Mouse (Mus musculus): Measurements from ENCODE around the gene Naa25. TPM values are rescaled to one million over a fixed set of nuclear protein-coding genes. Genes with fewer than 3 reads are reported as not detected.

The Naa25 gene
- polyA plus RNA-seq, 1 experiment from 2014 or later, result 38.0 TPM

DNA sequence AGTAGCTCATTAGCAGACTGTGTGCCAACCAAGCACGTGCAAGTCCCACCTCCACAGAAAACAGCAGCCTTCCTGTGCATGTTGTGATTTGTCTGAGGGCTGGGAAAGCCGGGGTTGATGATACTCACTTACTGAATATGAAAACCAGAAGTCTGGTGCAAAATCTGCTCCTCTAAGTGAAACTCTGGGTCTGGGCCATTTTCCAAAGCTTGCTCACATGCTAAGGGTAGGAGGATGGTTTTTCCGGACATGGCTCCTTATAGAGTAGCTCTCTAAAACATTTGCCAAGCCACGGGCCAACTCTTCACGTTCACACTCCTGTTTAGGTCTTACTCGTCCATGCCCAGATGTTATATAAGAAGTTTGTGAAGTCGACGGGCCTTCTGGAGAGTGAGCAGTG is 95.6 kb downstream of the Naa25 start:
- no peaks in the 10 kb centered on the region for H3K36me3 ChIP-seq
- no peaks in the 10 kb centered on the region for H3K9me3 ChIP-seq
- WGBS, result 61% methylated on average over 8 of the region's 8 CpGs
- no peaks in the 10 kb centered on the region for H3K27me3 ChIP-seq
- no peak for ATAC-seq (ENCODE audit: borderline replicate concordance, extremely low read depth, low FRiP score, low TSS enrichment)
- H3K4me3 ChIP-seq, result no peak overlapping the region
- no peaks in the 10 kb centered on the region for H3K4me1 ChIP-seq
- no peak overlapping the region for H3K9ac ChIP-seq
- H3K4me2 ChIP-seq, result no peak overlapping the region
- H3K27ac ChIP-seq, result no peak overlapping the region

Other genes starting within 250 kb of the Naa25 start
- gene Ptpn11, start 206.5 kb upstream of the Naa25 start, polyA plus RNA-seq (2015; fragmentation: Nextera tagmentation; extraction: Ambion mirVana), result 20.8 and 21.3 TPM in 2 replicates
- gene Rpl6, start 193.5 kb upstream of the Naa25 start, polyA plus RNA-seq (2015; fragmentation: Nextera tagmentation; extraction: Ambion mirVana), result 563 and 602 TPM in 2 replicates
- 4.4 and 4.7 TPM in 2 replicates for gene Hectd4, start 177.7 kb upstream of the Naa25 start, polyA plus RNA-seq (2015; fragmentation: Nextera tagmentation; extraction: Ambion mirVana)
- gene Trafd1, start 12.3 kb upstream of the Naa25 start, polyA plus RNA-seq (2015; fragmentation: Nextera tagmentation; extraction: Ambion mirVana), result 75.3 and 77.6 TPM in 2 replicates
- gene Tmem116, start 54.0 kb downstream of the Naa25 start, polyA plus RNA-seq (2015; fragmentation: Nextera tagmentation; extraction: Ambion mirVana), result 1.8 and 2.3 TPM in 2 replicates
- 146 and 149 TPM in 2 replicates for gene Erp29, start 54.6 kb downstream of the Naa25 start, polyA plus RNA-seq (2015; fragmentation: Nextera tagmentation; extraction: Ambion mirVana)
- not detected in 2 replicates for gene Adam1b, start 105.5 kb downstream of the Naa25 start, polyA plus RNA-seq (2015; fragmentation: Nextera tagmentation; extraction: Ambion mirVana)
- gene Adam1a, start 147.5 kb downstream of the Naa25 start, polyA plus RNA-seq (2015; fragmentation: Nextera tagmentation; extraction: Ambion mirVana), result 1.1 and 1.5 TPM in 2 replicates
- gene Gm42878, start 147.5 kb downstream of the Naa25 start, polyA plus RNA-seq (2015; fragmentation: Nextera tagmentation; extraction: Ambion mirVana), result not detected in 2 replicates
- 48.2 and 49.2 TPM in 2 replicates for gene Mapkapk5, start 148.0 kb downstream of the Naa25 start, polyA plus RNA-seq (2015; fragmentation: Nextera tagmentation; extraction: Ambion mirVana)
- 319 and 330 TPM in 2 replicates for gene Aldh2, start 195.9 kb downstream of the Naa25 start, polyA plus RNA-seq (2015; fragmentation: Nextera tagmentation; extraction: Ambion mirVana)
- 2.5 and 2.9 TPM in 2 replicates for gene Acad12, start 221.0 kb downstream of the Naa25 start, polyA plus RNA-seq (2015; fragmentation: Nextera tagmentation; extraction: Ambion mirVana)

All from lung, embryonic 15.5 days (tissue).